Mouse (Mus musculus): ENCODE measurements around the gene Tcf21.

The Tcf21 gene

GRCm38 (mm10) chr10:22815461-22816236 lies 4.3 kb downstream of the Tcf21 start:
- DNase-seq = no peak

- DNase-seq = no peak
Measured at GRCm38 (mm10) chr10:22814771-22815170, 5.2 kb downstream of the Tcf21 start.

DNA sequence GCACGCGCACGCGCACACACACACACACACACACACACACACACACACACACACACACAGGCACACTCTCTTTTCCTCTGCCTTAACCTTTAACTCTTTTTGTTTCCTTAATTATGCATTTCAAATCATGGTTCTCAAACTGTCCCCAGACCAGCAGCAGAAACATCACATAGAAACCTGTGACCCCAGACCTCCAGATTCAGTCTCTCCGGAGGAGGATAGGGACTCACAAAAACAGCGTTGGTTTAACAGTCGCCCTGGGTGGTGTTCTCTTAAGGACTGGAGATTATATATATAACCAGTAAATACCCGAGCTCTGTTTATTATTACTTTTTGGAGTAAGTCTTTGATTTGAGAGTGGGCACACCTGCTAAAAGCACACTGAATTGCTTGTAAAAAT lies 5.7 kb downstream of the Tcf21 start:
- DNase-seq = no peak

GRCm38 (mm10) chr10:22813317-22813960 lies 6.5 kb downstream of the Tcf21 start:
- DNase-seq = no peak

DNA sequence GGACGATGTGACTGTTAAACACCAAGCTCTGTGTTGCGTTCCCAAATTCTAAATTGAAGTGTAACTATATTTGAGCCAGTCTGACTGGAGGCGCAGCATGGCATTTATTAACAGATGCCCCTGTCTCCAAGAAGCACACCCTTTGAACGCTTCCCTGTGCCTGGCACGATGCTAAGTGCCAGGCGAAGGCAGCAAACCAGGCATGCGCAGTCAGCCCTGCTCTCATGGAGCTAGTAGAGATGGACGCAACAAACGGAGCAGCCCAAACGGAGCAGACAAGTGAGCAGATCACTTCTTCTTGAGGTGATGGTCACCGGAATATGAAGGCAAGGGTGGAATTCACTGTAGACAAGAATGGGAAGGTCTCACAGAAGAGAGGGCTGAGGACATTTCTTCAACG lies 8.1 kb downstream of the Tcf21 start:
- DNase-seq = no peak

DNA sequence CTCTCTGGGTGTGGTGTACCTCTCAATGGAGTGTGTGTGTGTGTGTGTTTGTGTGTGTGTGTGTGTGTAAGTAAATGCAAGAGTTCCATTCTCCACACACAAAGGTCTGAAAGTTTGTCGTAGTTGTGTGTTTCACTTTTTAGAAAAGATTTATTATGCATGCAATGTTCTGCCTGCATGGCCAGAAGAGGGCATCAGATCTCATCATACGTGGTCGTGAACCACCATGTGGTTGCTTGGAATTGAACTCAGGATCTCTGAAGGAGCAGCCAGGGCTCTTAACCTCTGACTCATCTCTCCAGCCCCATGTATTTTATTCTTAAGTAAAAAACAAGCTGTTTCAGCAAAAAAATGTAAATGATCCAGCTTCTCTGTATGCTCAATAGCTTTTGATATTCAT lies 37.3 kb downstream of the Tcf21 start:
- DNase-seq = no peak

DNA sequence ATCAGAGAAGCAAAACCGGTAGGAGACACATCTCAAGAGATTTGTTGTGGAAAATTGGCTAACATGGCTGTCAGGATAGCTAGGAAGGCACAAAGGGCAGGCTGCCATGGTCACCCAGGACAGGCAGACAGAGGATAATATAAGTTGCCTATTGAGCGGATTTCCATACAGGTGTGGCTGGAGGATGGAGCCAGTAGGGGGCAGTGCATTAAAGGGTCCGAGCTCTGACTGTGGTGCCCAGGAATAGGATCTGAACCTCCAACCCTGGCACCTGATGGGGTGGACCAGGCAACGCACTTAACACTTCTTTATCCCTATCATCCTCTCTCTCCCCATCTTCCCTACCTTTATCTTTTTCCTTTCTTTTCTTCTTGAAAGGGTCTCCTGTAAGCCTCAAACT lies 38.5 kb downstream of the Tcf21 start:
- no peak for DNase-seq

DNA sequence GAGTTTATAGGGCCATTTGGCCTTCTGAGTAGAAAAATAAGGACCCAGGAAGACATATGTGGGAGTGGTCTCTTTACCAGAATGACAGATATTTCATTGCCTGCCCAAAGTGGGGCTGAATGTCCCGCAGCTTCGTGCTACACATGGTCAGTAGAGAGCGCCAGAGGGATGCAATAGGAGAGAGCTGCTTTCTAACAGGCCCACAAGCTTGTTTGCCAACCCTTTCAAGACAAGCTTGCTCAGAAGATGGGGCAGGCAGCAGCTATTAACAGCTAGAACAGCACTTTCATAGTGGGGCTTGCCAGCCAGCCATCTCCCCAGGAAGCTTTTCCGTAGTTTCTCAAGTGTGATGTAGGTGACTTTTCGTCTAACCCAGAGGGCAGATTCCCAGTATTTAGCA lies 42.0 kb downstream of the Tcf21 start:
- no peak for DNase-seq

GRCm38 (mm10) chr10:22776007-22776698 lies 43.8 kb downstream of the Tcf21 start:
- peak; percentile 53 for DNase-seq

DNA sequence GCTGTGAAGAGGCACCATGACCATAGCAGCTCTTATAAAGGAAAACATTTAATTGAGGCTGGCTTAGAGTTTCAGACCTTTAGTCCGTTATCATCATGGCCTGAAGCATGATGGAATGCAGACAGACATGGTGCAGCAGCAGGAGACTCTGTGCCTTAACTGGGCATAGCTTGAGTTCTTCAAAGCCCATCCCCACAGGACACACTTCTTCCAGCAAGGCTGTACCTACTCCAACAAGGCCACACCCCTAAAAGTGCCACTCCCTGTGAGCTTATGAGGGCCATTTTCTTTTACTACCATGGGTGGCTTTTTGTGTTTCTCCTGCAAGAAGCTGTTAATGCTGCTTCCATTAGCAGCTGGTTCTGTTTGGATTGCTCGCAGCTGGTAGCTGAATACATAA lies 44.5 kb downstream of the Tcf21 start:
- DNase-seq = no peak

DNA sequence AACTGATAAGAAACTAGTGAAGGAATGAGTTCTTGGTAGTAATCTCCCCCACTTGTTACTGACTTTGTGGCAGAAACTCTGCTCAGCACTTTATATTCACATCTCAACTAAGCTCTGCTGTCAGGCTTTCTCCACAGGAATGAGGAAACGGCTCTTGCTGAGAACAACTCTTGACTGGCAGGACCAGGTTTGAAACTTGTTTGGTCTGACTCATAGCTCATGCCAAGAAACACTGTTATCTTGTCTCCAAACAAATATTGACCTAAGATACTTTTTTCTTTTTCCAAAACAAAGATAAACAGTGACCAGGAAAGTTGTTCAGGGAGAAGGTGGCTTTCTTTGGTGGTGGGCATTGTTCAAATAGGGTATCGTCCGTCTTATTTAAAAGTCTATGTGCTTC lies 45.3 kb downstream of the Tcf21 start:
- no peak for DNase-seq
